Mouse (Mus musculus) left cerebral cortex, adult 18-20 months (tissue): ENCODE data around the gene Guca1a. TPM values are rescaled to one million over a fixed set of nuclear protein-coding genes. Genes with fewer than 3 reads are reported as not detected.
"Not testable (repeated sequence)": the region's sequence is repeated elsewhere in the genome, so short reads cannot be mapped to it uniquely, and the experiment has no call there.

ENCODE experiments used
- DNase-seq, 2 experiments: peaks; one replicate each; pipeline ENCODE4 v3.0.0; 2021 to 2022; ENCODE audit warnings: low spot score in 2 of 2, mixed read lengths in 1 of 2
- long read RNA-seq, 2 experiments: library from polyadenylated mRNA; stranded (forward); transcript quantifications; one replicate each; pipeline ENCODE4 v2.0.0; 2021
- total RNA-seq, 2 experiments: library from RNA; stranded (reverse); gene quantifications; 2 replicates each; pipeline ENCODE4 v1.2.3; 2021

Guca1a gene
- under 1 TPM in 1 of 2 experiments, not detected in 1; 0.40 TPM for total RNA-seq
- long read RNA-seq, experiment 1, result 0 reads
- long read RNA-seq, experiment 2, result 0 reads

DNA sequence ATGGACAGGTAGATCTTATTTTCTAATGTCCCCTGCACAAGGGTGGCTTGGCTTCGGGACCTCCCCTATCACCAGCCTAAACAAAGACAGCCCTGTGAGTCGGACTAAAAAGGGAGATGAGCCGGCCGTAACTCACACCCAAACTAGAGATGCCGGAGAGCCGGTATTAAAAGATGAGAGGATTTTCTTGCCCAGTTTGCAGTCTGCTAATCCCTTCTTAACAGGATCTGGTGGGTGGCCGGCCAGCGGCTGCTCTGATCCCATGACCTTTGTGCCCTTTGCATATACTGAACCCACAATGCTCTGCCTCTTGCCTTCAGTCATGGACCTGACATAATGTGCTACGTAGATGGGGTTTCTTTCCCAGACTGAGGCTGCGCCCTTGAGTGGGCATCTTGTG is at the start of gene Guca1a:
Guca1a (minus strand) TSS at position 134 of the 400 bp plus-strand sequence.
- DNase-seq, result no peak

DNA sequence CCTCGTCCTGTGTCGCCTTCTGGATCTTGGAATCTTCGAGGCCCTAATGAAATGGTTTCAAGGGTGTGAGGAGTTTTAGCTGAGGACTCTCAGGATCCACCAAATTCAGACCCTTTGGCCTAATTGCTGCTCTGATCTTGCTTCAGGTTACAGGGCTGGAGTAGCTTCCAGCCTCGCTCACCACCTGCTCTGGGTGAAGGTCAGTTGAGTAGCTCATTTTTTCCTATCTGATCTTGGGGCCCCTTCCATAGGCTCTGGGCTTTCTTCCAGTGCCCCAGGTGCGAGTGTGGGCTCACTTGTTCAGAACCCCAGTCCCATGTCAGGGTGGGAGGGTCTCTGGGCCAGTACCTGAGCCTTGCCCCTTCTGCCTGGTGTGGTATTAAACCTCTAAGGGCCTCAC is 49.0 kb upstream of the Guca1a start:
- DNase-seq, result no peak

DNA sequence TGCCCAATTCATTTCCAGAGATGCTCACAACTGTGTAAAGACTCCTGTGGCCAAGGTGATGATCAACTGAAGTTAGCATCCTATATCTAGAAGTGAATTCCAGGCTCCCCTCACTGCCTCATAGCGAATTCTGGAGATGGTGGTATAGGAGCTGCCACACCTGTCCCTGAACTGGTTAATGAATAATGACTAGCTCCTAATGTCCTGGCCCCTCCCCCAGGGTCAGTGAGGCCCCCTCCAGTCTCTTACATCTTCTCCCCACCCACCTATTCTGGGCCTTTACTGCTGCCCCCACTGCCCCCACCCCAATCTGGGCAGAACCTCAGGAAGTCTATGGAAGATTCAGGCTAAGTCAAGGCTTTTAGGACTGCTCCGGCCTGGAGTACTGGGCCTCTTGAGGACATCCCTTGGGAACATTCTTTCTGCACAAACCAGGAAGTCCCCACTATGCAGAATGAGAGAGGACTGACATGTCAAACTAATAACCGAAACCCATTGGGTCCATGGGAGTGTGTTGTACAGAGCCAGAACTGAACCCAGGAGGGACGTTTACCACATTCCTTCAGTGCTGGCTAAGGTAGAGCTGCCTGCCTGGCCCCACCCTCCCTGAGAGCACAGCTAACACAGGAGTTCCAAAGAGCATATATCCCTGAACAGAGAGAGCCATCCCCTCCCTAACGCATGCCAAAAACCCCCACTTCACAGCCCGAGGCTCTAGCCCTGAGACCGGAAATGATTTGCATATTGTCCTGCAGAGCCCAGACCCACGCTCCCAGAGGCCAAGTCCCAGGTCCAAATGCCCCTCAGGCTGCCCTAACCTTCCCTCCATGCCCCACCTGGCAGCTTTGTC is 48.4 kb upstream of the Guca1a start:
- DNase-seq, result no peak

DNA sequence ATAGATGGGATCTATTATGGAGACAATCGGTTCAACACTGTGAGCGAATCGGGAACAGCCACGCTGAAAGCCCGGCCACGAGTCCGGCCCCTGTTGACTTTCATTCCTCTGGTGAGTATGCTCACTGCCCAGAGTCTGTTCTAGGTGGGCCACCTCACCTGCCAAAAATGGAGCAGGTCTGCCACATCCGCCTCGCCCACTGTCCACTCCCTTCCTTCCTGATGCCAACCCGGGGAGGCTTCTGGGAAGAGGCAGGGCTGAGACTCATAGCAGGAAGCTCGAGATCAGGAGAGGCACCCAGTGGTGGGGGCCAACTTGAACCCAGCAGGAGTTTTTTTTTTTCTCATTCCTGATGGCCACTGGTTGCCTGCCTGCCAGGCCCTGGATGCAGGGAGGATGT is 46.2 kb upstream of the Guca1a start:
- DNase-seq, result no peak

DNA sequence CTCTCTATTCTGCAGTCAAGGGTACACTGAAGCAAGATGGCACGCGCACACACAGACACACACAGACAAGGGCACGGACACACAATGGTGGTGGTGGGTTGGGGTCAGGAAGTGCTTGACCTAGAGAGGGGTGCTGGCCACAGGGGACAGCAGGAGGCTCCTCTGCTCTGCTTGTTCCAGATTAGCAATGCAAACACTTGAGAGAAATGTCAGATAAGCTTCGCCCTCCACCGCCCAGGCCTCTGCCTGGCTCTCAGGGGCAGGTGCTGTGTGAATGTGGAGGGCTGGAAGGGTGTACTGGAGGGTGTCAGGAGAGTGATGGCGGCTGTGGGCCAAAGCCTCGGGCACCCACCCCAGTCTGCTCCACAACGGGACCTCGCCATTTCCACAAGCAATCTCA is 45.6 kb upstream of the Guca1a start:
- DNase-seq, result no peak

DNA sequence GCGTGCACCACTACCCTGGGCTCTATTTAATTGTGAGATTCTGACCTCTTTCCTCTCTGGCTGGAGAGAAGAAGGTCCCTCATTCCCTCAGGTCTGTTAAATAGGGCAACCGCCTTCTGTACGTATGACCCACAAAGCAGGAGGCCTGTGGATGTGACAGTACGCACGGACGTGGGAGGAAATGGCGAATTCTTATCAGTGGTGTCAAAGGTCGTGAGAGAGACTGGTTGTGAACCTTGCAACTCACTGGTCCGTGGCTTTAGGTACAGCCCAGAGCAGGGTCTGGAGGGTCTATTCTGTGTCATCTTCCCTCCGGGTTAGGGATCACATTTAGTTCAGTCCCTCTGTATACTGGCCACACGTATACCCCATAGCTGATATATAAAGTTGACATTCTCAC is 45.1 kb upstream of the Guca1a start:
- DNase-seq, result no peak

DNA sequence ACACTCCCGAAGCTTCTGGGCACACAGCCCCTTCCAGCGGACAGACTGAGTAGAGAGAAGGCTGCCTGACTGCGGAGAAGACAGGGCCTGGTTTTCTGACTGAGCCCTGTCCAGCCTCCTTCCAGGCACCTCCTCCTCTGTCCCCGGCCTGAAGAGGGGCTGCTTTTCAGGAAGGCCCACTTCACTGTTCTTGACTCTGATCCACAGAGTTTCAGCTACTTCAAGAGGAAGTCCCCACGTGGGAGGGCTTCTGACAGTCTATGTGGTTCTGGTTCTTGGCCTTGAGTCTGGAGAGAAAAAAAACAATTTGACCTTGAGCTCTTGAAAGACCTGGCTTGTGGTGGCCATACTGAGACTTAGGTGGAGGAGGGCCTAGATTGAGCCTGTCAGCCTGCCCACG is 43.7 kb upstream of the Guca1a start:
- no peak for DNase-seq

DNA sequence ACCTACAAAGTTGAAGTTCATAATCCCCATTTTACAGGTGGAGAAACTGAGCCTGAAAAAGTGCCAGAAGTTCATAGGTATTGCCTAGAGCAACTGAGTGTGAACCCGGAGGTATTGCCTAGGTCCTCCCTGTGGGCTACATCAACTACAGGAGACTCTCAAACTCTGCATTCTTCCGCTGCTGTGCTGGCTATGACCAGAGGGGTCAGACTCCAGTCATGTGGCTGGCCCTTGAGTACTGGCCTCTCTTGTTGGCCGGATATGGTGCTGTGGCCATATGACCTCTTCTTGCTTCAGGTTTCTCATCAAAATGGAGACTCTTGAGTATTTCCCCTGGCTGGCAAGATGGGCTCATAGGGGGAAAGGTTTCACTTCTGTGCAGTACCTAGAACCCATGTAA is 41.9 kb upstream of the Guca1a start:
- DNase-seq, result no peak

DNA sequence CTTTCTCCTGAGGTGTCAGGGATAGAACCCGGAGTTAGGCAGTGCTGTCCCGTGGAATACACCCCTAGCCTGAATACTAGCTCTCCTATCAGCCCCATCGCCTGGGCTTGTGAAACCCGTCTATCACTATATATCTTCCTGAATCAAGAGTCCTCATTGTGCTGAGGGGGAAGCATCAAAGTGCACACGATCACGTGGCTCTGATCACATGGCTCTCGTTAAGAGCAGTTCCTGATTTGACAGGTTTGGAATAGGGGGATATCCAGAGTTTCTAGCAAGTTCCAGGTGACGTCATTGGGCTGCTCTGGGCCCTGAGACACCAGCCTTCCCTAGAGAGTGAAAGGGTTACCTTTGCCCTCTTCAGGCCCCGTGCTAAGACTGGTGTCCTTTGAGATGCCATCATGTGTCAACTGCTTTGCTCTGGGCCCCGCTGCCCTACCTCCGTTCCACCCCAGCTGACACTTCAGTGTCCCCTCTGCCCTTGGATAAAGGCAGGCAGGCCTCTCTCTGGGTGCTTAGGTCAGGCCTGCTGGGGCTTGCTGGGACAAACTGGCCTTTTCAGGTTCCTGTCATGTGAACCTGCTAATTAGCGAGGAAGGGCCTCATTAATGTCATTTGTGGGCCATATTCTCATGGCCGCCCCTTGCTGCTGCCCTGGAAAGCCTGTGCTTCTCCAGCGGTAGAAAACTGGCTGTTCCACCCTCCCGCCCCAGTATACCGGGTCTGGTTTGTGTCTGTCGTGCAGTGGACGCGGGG is 41.1 kb upstream of the Guca1a start:
- no peak for DNase-seq

DNA sequence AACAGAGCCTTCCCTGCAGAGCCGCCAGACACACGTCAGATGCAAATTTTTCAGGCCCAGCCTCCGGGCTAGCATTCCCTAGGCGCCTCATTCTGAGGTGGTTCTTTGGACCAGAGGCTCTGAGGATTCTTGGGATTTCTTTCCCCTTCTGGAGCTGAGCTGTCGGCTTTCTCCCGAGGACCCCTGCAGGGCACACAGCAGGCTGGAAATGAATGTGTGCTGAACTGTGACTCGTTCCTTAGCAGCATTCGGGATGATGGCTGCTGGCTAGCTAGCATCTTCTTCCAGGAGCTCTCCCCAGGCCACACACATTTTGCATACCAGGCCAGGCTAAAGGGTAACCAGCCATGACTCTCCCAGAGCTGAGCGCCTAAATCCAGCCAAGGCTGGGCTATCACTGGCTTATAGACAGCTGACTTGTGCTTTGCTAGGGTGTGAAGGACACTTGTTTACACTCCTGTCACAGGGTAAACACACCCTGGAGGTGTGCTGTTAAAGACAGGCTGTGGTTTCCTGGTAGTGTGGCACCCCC is 40.0 kb upstream of the Guca1a start:
- DNase-seq, result no peak

DNA sequence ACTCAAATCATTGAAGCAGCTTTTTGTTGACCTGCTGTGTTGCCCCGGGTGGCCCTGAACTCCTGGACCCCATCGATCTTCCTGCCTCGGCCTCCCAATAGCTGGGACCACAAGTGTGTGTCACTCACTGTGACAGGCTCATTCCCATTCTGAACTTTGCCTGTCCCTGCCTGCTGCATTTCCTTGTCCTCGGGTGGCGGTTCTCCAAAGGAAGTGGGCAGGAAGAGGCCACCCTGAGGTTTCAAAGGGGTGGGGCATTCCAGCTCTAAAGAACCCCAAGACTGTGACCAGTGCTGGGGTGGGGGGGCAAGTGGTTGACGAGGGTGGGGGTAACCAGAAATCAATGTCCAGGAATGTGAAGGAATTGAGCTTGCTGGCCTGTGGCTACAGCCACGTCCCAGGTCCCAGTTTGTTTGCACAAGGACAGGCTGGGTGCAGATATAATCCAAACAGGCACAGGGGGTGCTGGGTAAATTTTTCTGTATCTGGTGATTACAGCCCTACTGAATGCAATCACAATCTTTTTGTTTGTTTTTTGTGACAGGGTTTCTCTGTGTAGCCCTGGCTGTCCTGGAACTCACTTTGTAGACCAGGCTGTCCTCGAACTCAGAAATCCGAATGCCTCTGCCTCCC is 39.1 kb upstream of the Guca1a start:
- no peak for DNase-seq

DNA sequence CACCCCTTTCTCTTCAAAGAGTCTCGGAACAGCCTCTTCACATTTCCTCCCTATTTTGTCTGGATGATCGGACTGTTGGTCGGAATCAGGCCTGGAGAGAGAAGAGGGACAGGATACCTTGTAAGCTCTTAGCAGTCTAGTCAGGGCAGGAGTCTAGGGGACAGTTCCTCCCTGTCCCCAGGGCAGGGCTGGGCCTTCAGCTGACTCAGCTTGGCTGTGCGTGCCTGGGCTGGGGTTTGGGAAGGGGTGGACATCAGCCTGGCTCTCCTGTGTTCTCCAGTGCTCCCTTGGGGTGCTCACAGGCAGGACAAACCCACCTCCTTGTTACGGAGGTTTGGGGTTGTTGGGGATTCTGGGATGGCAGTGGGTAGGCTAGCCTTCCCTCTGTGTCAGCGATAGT is 38.2 kb upstream of the Guca1a start:
- DNase-seq, result no peak

DNA sequence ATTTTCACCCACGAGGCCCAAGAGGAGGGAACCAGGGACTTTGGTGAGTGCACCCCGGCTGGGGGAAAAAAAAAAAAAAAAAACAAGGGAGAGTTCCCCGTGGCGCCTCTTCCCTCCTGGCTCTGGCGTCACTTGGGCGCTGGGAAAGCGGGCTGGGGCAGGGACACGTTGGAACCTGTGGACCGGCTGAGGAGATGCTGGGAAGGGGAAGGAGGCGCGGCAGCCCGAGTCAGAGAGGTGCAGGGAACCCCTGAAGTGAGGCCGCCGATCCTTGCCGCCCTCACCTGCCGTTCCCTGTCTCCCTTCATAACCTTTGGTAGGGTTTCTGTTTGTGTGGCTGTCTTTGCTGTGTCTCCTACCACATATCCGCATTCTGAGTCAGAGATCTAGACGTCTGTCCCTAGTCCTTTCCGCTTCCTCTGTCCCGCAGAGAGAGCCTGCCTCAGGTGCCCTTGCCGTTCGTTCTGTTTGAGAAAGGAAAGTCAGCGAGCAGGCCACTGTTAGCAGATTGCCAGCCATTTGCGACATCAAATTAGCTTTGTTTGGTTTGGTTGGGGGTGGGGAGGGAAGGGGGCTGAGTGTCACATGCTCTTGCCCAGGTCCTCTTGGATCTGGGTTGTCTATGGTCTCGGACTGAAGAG is 36.6 kb upstream of the Guca1a start, which contains the start of gene 1700001C19Rik:
1700001C19Rik (minus strand) TSS at position 470 of the 641 bp plus-strand sequence.
- DNase-seq, result no peak

DNA sequence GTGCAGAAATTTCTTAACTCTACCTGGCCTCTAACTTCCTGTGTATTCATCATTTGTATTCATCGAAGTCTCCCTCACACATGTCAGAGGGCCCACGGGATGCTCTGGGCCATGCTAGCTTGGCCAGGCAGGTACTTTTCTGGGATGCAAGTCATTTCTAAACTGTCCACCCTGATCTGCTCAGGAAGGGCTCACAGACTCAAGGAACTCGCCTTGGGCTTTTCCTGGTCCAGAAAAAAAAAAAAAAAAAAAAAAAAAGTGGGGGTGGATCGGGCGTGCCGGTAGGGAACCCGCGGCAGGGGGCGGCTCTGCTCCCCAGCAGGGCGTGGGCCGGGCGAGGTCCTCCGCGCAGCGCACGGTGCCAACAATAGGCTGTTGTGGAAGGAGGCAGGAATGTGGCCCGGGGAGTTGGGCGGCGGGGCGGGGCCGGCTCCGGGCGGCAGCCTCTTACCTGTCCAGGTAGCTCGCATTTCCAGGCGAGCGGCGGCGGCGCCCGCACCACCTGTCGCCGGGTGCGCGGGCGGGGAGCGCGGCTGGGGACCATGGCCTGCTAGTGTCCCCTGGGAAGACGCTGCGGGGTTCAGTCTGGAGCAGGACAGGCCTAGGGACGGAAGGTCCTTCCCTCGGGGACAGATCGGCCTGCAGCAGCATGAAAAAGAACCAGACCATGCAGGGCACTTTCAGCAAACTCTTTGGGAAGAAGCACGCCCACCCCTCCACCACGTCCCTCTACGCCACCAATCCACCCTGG is 35.9 kb upstream of the Guca1a start, which contains the start of gene AI661453:
AI661453 (plus strand) TSS at position 460 of the 751 bp plus-strand sequence.
- no peak for DNase-seq

DNA sequence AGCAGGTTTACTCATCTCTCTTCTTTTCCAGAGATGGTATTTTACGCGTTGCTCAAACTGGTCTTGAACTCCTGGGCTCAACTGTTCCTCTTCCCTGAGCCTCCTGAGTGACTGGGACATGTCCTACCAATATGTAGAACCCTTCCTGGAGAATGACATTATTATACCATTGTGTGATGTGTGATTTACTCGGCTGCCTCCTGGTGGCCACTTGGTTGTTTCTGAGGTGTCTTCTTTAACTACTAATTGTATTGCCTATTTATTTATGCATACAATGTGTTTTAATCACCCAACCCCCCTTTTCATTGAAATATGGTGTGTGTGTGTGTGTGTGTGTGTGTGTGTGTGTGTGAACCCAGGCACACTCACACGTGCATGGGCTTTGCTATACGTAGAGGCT is 30.4 kb upstream of the Guca1a start:
- DNase-seq, result no peak

DNA sequence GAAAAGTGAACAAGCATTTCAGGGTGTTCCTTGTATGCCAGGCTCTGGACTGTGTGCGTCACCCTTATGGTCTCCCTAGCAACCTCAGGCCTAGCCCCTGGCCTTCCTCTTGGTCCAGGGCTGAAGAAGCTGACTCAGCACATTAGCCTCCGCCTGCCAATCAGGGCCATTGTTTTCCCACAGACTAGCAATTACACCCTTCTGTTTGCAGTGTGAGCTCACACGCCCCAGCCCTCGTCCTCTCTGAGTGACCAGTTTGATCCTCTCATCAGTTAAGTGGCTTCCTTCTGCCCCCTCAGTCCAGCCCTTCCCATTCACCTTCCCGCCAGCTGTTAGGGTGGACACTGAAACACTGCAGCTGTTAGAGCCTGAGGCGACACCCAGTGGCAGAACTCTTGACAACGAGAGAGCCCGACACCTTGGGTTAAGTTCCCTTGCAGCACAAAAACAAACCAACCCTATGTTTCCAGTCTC is 28.5 kb upstream of the Guca1a start:
- no peak for DNase-seq

DNA sequence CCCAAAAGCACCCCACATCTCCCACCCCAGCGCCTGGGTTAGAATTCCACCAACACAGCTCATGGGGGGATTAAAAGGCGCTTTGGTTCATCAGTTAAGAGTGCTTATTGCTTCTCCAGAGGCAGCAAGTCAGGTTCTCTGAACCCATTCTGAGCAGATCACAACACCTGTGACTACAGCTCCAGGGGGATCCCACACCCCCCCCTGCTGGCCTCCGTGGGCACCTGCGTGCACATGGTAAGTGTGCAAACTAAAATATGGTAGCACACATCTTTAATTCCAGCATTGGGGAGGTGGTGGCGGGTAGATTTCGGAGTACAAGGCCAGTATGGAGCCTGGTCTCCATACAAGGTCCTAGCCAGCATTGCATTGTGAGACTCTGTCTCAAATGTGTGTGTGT is 26.9 kb upstream of the Guca1a start:
- DNase-seq, result no peak

DNA sequence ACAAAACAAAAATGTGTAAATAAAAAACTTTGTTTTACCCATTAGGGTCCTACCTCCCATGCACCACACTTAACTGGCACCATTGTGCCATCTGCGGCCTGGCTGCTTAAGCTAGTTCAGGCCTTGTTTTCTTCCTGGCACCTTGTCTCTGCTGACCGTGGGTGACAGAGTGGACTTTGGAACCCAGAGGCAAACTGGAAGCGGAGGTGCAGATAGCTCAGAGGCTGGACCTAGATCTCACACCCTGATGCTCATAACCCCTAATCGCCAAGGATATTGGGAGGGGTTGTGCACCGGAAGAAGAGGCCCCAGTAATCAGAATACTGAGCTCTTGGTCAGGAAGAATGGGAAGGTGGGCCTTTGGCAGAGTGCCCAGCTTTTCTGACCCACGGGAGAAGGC is 23.8 kb upstream of the Guca1a start:
- no peak for DNase-seq

DNA sequence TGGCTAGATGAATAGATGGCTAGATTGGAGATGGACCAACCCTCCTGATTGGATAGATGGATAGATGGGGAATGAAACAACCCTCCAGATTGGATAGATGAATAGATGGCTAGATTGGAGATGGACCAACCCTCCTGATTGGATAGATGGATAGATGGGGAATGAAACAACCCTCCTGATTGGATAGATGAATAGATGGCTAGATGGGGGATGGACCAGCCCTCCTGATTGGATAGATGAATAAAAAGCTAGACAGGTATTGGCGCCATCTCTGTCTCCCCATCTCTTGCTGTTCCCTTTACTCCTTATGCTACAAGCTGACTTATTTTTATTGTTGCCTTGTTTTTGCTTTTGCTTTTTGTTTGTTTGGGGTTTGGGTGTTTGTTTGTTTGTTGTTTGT is 22.2 kb upstream of the Guca1a start:
- DNase-seq, result not testable (repeated sequence)

DNA sequence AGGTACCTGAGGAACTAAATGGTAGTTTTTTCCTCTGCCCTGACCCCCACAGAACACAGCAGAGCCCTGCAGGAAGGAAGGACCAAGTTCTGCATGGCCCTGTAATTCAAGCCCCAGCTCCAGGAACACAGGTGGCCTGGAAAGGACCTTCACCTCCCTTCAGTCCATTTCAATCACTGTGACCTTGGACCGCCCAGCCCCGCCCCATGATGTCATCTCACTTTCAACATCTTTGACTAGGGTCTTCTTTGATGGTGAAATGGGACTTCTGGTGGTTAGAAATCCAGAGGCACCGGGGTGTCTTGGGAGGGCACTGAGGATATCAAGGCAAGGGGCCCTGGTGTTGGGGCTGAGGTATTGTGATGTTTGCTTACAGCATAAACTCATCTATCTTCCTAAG is 21.2 kb upstream of the Guca1a start:
- DNase-seq, result no peak
